Mouse (Mus musculus) liver, adult 2 months (tissue): ENCODE measurements around the gene Zc3h18. TPM values are rescaled to one million over a fixed set of nuclear protein-coding genes. Genes with fewer than 3 reads are reported as not detected.

Experiments used
- DNase-seq: peaks from one replicate; pipeline ENCODE4 v3.0.0-alpha.2; 2011; ENCODE audit warnings: low read depth, low spot score; ENCODE audit errors: extremely low read depth
- H3K27ac ChIP-seq: fragments of 200-500 bp; replicated peaks from 2 replicates; pipeline ENCODE4 v1.5.1; 2012; ENCODE audit warnings: low read depth, mild to moderate bottlenecking, control low read depth, inconsistent platforms, low read length; ENCODE audit not compliant: insufficient read depth
- H3K27me3 ChIP-seq: fragments of 200-500 bp; 2 replicates; pipeline ENCODE4 v1.6.1; 2012; ENCODE audit warnings: mild to moderate bottlenecking, moderate library complexity, low read length, inconsistent platforms; ENCODE audit not compliant: control insufficient read depth, insufficient read depth
- H3K36me3 ChIP-seq: fragments of 200-500 bp; 2 replicates; pipeline ENCODE4 v1.6.1; 2012; ENCODE audit warnings: low read length, inconsistent platforms; ENCODE audit not compliant: control insufficient read depth, insufficient read depth
- H3K4me1 ChIP-seq: fragments of 200-500 bp; 2 replicates; pipeline ENCODE4 v1.6.1; 2011; ENCODE audit warnings: low read length; ENCODE audit not compliant: control insufficient read depth, insufficient read depth
- H3K4me3 ChIP-seq: fragments of 200-500 bp; 2 replicates; pipeline ENCODE4 v1.5.1; 2011; ENCODE audit warnings: low read depth, mild to moderate bottlenecking, control low read depth, low read length, moderate library complexity; ENCODE audit not compliant: insufficient read depth
- H3K79me2 ChIP-seq: fragments of 200-500 bp; 2 replicates; pipeline ENCODE4 v1.6.1; 2012; ENCODE audit warnings: inconsistent platforms, mild to moderate bottlenecking, low read length, moderate library complexity; ENCODE audit not compliant: control insufficient read depth, insufficient read depth
- H3K9ac ChIP-seq: fragments of 200-500 bp; 2 replicates; pipeline ENCODE4 v1.6.1; 2012; ENCODE audit warnings: low read depth, mild to moderate bottlenecking, control low read depth, inconsistent platforms, low read length
- CTCF ChIP-seq: fragments of 200-500 bp; IDR thresholded peaks from 2 replicates; pipeline ENCODE4 v1.5.1; 2011; ENCODE audit warnings: low read depth, low read length, control low read depth
- POLR2A ChIP-seq: fragments of 200-500 bp; IDR thresholded peaks from 2 replicates; pipeline ENCODE4 v1.6.1; 2011; ENCODE audit warnings: low read length, control low read depth; ENCODE audit not compliant: insufficient read depth; ENCODE audit errors: extremely low read depth
- WGBS: fragments of 180-500 bp; shearing (Covaris S2); methylation state at CpG from one replicate; pipeline ENCODE4 v1.1.7; 2018; 5-methylcytosine and 5-hydroxymethylcytosine counted together
- polyA plus RNA-seq: library from polyadenylated mRNA; depleted of rRNA; stranded (reverse); fragments of >200 nt; gene quantifications from 2 replicates; pipeline ENCODE4 v1.2.3, GENCODE M21; 2012
- total RNA-seq: library from RNA; depleted of rRNA; stranded (reverse); fragments of >200 nt; gene quantifications from 2 replicates; pipeline ENCODE4 v1.2.3, GENCODE M21; 2014

Gene Zc3h18
- total and polyA plus RNA-seq, 2 experiments, result 10.9 to 22.3 TPM

DNA sequence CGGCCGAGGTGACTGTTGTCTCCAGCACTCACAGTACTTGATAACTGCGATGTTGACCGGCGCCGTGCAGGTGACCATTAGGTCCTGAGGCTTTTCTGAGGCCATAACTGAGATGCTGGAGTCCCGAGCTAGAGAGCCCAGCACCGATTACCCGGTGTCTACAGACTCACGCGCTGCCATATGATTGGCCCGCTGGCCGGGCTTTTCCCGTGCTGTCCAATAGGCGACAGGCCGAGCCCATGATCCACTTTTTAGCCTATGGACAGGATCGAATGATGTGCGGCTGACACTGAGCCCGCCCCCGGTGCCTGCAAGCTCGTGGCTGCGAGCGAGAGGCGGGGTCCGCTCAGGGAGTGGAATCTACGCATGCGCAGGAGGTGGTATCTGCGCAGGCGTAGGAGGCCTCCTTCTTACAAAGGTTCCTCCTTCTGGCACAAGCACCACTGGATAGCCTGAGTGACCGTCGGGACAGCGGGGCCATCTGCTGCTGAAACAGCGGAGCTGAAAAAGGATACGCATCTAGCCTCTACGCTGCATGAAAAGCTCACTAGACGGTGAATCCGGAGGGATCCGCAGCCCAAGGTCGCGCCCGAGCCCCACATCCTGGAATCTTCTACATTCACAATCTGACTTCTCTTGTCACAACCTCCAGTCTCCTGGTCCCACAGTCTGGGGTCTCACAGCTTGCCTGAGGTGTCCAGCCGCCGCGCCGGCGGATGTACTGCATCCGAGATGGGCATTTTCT, 67.0 kb downstream of the Zc3h18 start, which contains the start of gene Mvd:
TSS of gene Mvd (minus strand) at position 161 of the 745 bp plus-strand sequence.
- Histone ChIP-seq H3K4me3 (peak within 1 kb of the TSS; percentile 72), H3K4me1 (peaks cover 5% of the 10 kb centered on the region), H3K9ac (peak within 1 kb of the TSS; percentile 72), H3K79me2 (no peaks in the 10 kb centered on the region), H3K27me3 (no peaks in the 10 kb centered on the region), H3K27ac (peak within 1 kb of the TSS; percentile 75), H3K36me3 (no peaks in the 10 kb centered on the region)
- under 1% methylated on average over 47 of the region's 47 CpGs for WGBS
- peak; percentile 95 for DNase-seq
- TF ChIP-seq CTCF (peak; percentile 74), POLR2A (peak; percentile 81)

DNA sequence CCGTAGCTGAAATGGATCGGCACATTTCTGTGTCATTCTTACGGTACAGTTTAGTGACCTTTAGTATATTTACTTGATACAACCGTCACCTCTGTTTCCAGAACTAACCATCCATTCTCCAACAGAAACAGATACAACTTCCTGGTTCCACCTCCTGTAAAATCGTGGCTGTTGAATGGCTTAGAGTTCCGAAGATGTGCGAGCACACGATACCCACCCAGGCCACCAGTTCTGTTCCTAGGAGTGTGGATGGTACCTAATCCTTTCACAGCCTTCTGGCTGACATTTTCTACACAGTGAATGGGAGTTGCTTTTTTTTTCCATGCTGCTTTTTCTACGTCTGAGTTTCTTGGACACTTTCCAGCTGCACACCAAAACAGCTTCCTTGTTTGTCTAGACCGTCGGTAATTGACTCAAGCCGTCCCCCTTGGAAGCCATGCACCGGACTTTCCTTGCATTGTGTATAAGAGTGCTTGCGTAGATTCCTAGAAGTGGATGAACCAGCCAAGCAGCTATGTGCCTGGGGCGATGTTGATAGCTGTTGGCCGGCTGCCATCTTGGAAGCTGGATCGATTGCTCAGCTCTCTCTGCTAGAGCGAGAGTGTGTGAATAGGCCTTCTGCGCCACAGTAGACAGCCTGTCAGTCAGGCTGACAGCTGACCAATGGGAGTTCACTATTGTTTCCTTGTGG, 67.8 kb downstream of the Zc3h18 start:
- H3K4me3 ChIP-seq, result peak overlapping the region; percentile 51
- under 1% methylated on average over 19 of the region's 19 CpGs for WGBS
- H3K9ac ChIP-seq, result 0 out of 2 replicates have a peak overlapping the region, but pooled peaks have one; percentile 11
- H3K27ac ChIP-seq, result peak overlapping the region; percentile 75
- H3K4me1 ChIP-seq, result peaks cover 5% of the 10 kb centered on the region
- H3K27me3 ChIP-seq, result no peaks in the 10 kb centered on the region
- peak; percentile 90 for DNase-seq
- TF ChIP-seq CTCF, result no peak
- TF ChIP-seq POLR2A, result no peak
- no peaks in the 10 kb centered on the region for H3K79me2 ChIP-seq
- H3K36me3 ChIP-seq, result no peaks in the 10 kb centered on the region

DNA sequence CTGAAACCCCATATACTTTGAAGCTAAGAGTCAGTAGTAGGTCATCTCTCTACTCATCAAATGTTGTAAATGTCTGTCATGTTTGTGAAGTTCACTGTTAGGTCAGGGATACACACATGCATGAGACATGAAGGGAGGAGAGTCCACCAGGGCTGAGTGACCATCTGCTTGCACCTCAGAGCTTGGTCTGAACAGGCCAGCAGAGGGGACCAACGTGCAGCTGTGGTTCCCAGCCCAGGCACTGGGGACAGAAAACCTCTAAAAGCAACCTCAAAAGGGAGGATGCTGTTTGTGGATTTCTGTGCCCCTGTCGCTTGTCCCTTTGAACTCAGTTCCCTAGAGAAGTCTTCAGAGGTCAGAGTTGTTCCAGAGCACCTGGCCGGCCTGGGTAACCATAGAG, 68.8 kb downstream of the Zc3h18 start:
- Histone ChIP-seq H3K36me3 (no peaks in the 10 kb centered on the region), H3K9ac (no peak overlapping the region), H3K27ac (no peak overlapping the region), H3K27me3 (no peaks in the 10 kb centered on the region), H3K79me2 (no peaks in the 10 kb centered on the region), H3K4me1 (peaks cover 5% of the 10 kb centered on the region), H3K4me3 (no peak overlapping the region)
- DNase-seq, result no peak
- TF ChIP-seq CTCF (peak; percentile 24; the same call in 1 of the 2 replicates), POLR2A (no peak)
- 70% methylated on average over 3 of the region's 3 CpGs for WGBS

DNA sequence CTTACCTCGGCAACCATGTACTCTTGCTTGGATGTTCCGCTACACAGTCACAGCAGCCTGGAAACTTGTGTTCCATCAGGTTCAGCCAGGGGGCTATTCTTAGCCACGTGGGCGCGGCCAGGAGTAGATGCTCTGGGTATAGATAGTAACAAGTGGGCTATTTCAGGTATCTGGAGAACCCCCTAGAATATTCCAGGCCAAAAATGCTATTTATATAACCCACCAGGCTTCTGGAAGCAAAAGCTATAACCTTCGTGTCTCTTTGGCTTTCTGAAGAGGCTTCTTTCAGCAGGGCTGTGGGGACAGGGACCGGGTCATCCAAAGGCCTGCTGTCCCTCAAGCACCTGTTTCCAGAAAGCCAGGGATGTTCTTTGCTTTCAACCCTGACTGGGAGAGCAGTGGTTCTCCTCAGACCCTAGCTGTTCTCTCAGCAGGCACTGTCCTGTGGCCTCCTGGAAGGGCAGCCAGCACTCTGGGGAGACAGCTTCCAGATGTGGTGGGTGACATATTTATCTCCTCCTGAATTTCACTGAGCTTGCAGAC, 74.8 kb downstream of the Zc3h18 start:
- Histone ChIP-seq H3K79me2 (no peaks in the 10 kb centered on the region), H3K4me1 (no peaks in the 10 kb centered on the region), H3K36me3 (no peaks in the 10 kb centered on the region), H3K27ac (no peak overlapping the region), H3K9ac (no peak overlapping the region), H3K27me3 (no peaks in the 10 kb centered on the region), H3K4me3 (no peak overlapping the region)
- 81% methylated on average over 7 of the region's 7 CpGs for WGBS
- DNase-seq, result no peak
- TF ChIP-seq CTCF, result no peak
- no peak for TF ChIP-seq POLR2A

DNA sequence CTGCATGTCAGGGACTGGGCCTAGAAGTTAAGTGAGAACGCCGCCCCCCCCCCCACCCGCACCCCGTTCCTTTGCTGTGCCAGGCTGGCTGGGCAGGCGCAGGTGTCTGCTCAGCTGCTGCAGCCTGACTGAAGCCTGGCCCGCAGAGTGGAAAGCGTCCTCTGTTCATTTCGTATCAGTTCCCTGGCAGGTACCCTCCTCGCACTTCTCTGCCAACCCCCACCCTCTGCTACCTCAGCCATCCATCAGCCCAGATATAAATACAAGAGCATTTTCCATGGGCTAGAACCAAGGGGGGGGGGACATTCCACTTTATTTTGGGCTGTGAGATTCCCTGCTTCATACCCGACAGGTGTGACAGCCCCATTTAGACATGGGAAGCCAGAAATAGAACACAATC, 75.7 kb downstream of the Zc3h18 start:
- Histone ChIP-seq H3K4me1 (no peaks in the 10 kb centered on the region), H3K4me3 (no peak overlapping the region), H3K27me3 (no peaks in the 10 kb centered on the region), H3K9ac (no peak overlapping the region), H3K36me3 (no peaks in the 10 kb centered on the region), H3K27ac (no peak overlapping the region), H3K79me2 (no peaks in the 10 kb centered on the region)
- no peak for DNase-seq
- TF ChIP-seq CTCF (no peak), POLR2A (no peak)
- WGBS, result 94% methylated on average over 10 of the region's 10 CpGs

DNA sequence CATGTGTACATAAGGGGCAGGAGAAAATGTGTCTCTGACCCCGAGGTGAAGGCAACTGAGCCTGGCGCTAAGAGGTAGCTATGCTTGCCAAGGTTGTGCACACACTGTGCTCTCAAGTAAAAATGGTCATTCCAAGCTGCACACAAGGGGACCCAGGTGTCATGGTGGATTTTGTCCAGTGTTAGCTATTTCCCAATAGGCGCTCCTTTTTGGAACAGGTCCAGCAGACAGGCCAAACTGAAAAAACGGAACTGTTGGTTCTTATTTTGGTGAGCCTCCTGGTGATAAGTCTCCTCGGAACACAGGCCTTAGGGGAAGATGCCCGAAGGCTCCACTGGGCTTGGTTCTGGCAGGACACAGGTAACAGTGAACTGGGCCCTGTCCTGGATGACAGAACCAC, 78.0 kb downstream of the Zc3h18 start:
- Histone ChIP-seq H3K79me2 (no peaks in the 10 kb centered on the region), H3K27me3 (no peaks in the 10 kb centered on the region), H3K4me1 (no peaks in the 10 kb centered on the region), H3K4me3 (no peak overlapping the region), H3K36me3 (no peaks in the 10 kb centered on the region), H3K9ac (no peak overlapping the region), H3K27ac (no peak overlapping the region)
- TF ChIP-seq CTCF (no peak), POLR2A (no peak)
- no peak for DNase-seq
- WGBS, result 76% methylated on average over 6 of the region's 6 CpGs
